Mouse (Mus musculus) brain, embryonic 18.5 days (tissue): Measurements from ENCODE around the gene Tiam2.

Source experiments
- DNase-seq: peaks from one replicate; pipeline ENCODE4 v3.0.0-alpha.2; 2012; ENCODE audit warnings: low read depth, low spot score

The Tiam2 gene

GRCm38 (mm10) chr17:3498086-3498485, 171.7 kb downstream of the Tiam2 start:
- no peak for DNase-seq

DNA sequence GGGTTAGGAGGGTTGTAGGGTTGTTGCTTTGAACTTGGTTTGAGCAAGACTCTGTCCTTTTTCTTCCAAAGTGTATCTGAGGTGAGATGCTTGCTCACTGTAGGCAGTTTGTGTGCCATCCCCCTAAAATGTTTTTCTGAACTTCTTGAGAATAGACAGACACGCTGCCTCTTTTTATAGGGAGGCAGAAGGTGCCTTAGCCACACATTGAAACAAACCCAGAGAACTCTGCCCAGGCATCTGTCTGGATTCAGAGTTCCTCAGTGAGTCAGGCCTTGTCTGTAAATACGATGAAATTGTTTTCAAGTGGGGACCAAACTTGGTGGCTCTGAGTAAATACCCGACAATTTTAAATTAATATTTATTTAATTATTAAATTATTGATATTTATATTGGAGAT, 172.2 kb downstream of the Tiam2 start:
- DNase-seq = no peak

DNA sequence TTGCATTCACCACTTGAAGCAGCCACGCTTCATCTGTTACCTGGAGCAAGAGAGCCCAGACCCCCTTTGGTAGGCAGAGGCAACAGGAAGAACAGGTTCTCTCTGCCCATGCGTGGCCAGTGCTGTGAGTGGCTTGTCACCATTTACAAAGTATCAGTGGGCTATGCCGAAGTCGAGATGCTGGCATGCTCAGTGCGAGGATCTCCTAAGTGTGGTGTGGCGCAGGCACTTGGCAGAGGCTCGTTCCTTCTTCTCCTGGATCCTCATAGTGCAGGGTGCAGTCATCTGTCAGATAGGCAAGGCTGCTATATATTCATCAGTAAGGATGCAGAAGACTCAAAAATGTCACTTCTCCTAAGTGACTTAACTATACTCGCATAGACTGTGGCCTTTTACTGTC, 173.1 kb downstream of the Tiam2 start:
- no peak for DNase-seq

DNA sequence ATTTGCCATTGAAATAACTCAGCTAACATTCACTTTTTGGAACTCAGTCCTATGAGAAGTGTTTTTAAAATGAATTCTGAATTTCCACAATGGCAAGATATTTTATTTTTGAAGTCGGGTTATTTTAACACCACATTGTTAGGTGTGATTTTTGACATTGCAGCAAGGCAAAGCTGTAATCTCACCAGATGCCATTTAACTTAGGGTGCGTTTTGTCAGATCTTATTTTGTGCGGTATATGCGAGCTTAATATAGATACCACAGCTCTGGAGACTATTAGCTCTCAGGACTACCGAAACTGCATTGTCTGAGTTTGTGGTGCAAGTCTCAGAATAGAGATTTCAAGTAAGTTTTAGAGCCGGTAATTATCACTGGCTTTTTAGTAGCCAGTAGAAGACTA, 173.7 kb downstream of the Tiam2 start:
- DNase-seq = no peak

- no peak for DNase-seq
These were observed 174.6 kb downstream of the Tiam2 start for GRCm38 (mm10) chr17:3500936-3501335.

DNA sequence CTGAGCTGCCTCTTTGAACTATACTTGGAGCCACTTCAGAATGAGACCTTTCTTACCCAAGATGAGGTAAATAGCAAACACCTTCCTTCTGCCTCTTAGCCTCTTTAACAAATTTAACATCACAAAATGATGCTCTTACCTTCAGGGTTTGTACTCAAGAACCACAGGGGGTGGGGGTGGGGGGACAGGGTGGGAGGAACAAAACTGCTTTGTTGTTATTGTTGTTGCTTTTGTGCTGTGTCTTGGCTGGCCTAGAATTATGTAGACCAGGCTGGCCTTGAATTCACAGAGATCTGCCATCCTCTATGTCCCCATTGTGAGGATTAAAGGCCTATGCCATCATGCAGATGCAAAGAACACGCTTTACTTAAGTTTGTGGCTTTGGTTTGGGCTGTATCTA, 179.3 kb downstream of the Tiam2 start:
- no peak for DNase-seq

DNA sequence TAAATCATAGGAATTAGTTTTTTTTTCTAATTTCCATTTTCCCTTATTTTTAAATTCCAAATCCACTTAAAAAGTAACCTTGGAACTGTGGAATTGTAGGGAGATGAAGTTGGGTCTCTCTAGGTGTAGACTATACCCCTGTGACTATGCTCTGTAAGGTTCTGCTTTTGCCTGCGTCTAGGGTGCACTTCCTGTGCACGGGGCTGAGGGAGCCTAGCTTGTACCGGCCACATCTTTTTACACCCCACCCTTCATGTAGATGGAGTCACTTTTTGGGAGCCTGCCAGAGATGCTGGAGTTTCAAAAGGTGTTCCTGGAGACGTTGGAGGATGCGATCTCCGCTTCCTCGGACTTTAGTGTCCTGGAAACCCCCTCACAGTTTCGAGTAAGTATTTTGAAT, 180.1 kb downstream of the Tiam2 start:
- DNase-seq = no peak

GRCm38 (mm10) chr17:3509841-3510240, 183.5 kb downstream of the Tiam2 start:
- peak; percentile 34 for DNase-seq

- DNase-seq = no peak
These were observed 187.9 kb downstream of the Tiam2 start for GRCm38 (mm10) chr17:3514316-3514715.

DNA sequence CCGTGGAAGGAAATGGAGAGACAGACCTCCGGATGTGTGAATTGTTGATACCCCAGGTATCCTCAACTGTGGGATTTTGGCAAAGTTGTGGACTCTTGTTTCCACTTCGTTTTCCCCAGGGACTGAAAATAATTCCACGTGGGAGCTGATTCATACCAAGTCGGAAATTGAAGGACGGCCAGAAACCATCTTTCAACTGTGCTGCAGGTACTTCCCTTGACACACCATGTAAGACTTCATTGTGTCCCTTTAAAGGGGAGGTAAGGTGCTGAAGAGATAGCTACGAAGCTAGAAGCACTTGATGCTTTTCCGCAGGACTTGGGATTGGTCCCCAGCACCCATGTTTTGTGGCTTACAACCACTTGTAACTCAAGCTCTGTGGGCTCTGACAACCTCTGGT, 189.5 kb downstream of the Tiam2 start:
- no peak for DNase-seq

DNA sequence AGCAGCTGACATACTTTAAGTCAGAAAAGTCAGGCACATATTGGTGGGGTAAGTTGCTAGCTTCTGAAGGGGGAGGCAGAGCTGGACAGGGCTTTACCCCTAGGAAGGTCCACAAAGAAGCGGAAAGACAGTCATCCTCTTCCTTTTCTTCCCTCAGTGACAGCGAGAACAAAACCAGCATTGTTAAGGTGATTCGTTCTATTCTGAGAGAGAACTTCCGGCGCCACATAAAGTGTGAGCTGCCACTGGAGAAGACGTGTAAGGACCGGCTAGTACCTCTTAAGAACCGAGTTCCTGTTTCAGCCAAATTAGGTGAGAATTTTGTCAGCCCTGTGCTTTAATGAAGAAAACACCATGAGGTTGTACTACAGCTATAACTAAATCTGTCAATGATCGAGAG, 190.0 kb downstream of the Tiam2 start:
- DNase-seq = no peak

DNA sequence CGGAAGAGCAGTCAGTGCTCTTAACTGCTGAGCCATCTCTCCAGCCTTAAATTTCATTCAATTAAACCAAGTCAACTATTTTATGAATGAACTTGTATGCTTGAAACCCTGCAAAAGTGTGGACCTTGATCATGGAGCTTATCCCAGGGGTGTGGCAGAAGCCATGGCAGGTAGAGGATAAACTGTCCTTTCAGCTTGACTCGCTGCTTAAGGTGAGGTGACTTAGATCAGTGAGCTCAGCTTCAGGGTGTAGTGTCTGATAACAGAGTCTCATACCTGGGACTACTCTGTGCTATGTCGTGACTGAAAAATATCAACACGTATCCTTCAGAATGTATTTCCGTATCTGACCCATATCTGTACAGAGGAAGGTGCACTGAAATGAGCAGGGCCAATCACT, 194.0 kb downstream of the Tiam2 start:
- DNase-seq = no peak

GRCm38 (mm10) chr17:3527841-3528471, 201.6 kb downstream of the Tiam2 start:
- DNase-seq = no peak

DNA sequence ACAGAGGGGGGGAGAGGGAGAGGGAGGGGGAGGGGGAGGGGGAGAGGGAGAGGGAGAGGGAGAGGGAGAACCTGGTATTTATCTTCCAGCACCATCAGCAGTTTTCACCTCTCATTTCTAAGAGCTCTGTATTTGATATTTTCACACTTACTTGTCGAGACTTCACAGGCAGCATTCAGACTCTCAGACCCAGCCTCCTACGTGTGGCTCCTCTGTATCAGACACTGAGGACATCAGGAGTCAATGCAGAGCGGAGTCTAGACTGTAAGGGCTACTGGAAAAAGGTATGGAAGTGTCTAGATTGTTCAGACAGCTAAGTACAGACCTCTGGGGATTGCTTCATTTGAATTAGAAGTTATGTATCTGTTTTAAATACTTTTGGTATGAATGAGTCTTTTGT, 203.2 kb downstream of the Tiam2 start:
- DNase-seq = no peak

GRCm38 (mm10) chr17:3530549-3530948, 204.2 kb downstream of the Tiam2 start:
- no peak for DNase-seq

DNA sequence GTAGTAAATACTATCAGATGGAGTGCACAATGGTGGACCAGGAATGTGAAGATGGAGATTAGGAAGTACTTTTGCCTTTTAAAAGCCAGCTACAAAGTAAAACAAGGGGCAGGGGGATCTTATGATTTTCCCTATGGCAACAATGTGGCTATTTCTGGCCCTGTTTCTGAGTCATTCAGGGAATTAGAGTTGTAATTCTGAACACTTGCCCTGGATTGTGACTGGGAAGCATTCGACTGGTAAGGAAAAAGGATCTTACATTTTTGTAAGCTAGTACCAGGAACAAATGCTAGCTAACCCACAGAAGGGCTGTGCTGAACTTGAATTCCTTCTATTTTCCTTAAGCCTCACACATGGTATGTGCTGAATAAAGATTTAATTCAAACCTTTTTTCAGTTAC, 205.3 kb downstream of the Tiam2 start:
- no peak for DNase-seq

DNA sequence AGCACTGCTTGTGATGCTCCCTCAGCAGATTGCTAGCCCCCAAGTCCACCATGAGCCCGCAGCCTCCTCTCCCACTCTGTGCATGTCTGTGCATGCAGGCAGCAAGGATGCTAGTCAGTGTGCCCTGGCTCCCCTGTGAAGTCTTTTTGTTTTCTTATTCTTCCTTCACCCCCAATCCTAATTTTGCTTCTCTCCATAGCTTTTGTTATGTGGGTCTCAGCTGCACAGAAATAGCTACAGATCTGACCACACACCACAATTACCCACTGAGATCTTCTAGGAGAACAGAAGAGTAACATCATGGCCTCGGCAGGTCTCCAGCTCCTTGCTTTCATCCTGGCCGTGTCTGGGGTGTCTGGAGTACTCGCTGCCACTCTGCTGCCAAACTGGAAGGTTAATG, 205.9 kb downstream of the Tiam2 start, which contains the start of gene Cldn20:
Cldn20 (plus strand) TSS at position 301 of the 400 bp plus-strand sequence.
- no peak for DNase-seq

GRCm38 (mm10) chr17:3533425-3533824, 207.1 kb downstream of the Tiam2 start:
- no peak for DNase-seq

GRCm38 (mm10) chr17:3540304-3540703, 213.9 kb downstream of the Tiam2 start:
- no peak for DNase-seq

GRCm38 (mm10) chr17:3541033-3541432, 214.7 kb downstream of the Tiam2 start:
- no peak for DNase-seq

- no peak for DNase-seq
These were observed 221.4 kb downstream of the Tiam2 start for GRCm38 (mm10) chr17:3547725-3548124.

GRCm38 (mm10) chr17:3556251-3556650, 229.9 kb downstream of the Tiam2 start:
- no peak for DNase-seq

DNA sequence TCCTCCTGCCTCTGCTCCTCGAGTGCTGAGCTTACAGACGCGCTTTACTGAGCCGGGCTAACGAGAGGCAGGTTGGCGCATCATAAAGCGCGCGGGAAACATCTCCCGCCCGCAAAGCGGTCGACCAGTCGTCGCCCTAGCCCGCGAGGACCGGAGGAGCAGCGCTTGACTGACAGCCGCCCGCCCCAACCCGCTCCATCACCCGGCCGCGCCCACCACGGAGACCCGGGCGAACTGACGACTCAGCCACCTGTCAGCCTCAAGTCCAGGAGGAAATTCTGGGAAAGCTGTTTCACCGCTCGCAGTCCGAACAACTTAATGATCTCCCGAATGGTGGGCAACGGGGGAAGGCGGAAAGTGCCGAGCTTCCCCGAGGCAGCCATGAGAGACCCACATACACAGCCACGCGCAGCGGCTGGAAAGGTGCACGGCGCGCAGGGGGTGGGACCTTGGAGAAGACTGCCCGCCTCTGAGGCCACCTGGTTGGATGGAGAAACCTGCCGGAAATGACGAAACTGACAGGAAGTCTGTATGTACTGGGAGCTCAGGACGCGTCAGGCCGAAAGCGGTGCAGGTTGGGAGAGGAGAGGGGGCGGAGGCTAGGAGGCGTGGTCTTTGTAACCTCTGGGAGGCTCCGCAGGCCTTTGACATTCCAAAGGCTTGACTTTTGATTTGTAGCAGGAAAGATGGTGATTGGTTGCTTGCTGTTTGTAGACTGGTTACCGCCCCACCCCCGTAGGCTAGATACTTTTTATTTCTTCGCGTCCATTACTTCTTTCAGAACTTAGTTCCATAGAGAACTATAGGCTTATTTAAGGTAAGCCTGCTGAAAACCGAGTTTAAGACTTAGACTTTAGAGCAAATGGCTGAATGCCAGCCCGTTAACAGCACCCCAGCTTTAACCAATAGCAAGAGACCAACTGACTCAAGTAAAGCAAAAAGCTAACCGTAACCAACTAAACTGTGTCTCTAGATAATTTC, 231.2 kb downstream of the Tiam2 start, which contains the start of gene Tfb1m:
Tfb1m (minus strand) TSS at position 451 of the 981 bp plus-strand sequence.
- DNase-seq = peak; percentile 98
